Mouse (Mus musculus): ENCODE results near the gene Trim71. TPM values are rescaled to one million over a fixed set of nuclear protein-coding genes. Genes with fewer than 3 reads are reported as not detected.

The Trim71 gene
- polyA plus RNA-seq, 1 experiment from 2014 or later, result 1.00 TPM

GRCm38 (mm10) chr9:114518812-114519477 lies 45.2 kb downstream of the Trim71 start:
- ATAC-seq (replicated peaks; ENCODE audit: low FRiP score), result no peak
- no peak overlapping the region for H3K4me2 ChIP-seq
- H3K9ac ChIP-seq, result no peak overlapping the region

GRCm38 (mm10) chr9:114517924-114518497 lies 46.2 kb downstream of the Trim71 start:
- 76% methylated on average over 13 of the region's 13 CpGs for WGBS
- Histone ChIP-seq H3K36me3 (peaks cover 24% of the 10 kb centered on the region), H3K4me2 (no peak overlapping the region), H3K9me3 (replicated peaks) (peaks cover 11% of the 10 kb centered on the region), H3K4me1 (peaks cover 17% of the 10 kb centered on the region; the same call in 1 of the 2 replicates), H3K9ac (no peak overlapping the region), H3K27ac (no peak overlapping the region), H3K27me3 (no peaks in the 10 kb centered on the region), H3K4me3 (replicated peaks) (no peak overlapping the region)
- no peak for ATAC-seq (replicated peaks; ENCODE audit: low FRiP score)

More at GRCm38 (mm10) chr9:114518812-114519477, 45.2 kb downstream of the Trim71 start:
- Histone ChIP-seq H3K4me3 (replicated peaks) (no peak overlapping the region), H3K9me3 (replicated peaks) (peaks cover 1% of the 10 kb centered on the region; the same call in 1 of the 2 replicates), H3K27ac (no peak overlapping the region), H3K36me3 (peaks cover 14% of the 10 kb centered on the region), H3K4me1 (peaks cover 17% of the 10 kb centered on the region; the same call in 1 of the 2 replicates), H3K27me3 (no peaks in the 10 kb centered on the region)
- WGBS, result 55% methylated on average over 9 of the region's 9 CpGs

GRCm38 (mm10) chr9:114515364-114515763 lies 48.8 kb downstream of the Trim71 start, which contains the start of gene C130032M10Rik:
Gene C130032M10Rik, plus strand, starts transcription at chr9:114515697.
- no peak for ATAC-seq (replicated peaks; ENCODE audit: low FRiP score)
- Histone ChIP-seq H3K36me3 (peaks cover 48% of the 10 kb centered on the region), H3K4me2 (no peak within 1 kb of the TSS), H3K27me3 (no peaks in the 10 kb centered on the region), H3K27ac (no peak within 1 kb of the TSS), H3K9me3 (replicated peaks) (peaks cover 24% of the 10 kb centered on the region), H3K9ac (no peak within 1 kb of the TSS), H3K4me3 (replicated peaks) (no peak within 1 kb of the TSS), H3K4me1 (peaks cover 17% of the 10 kb centered on the region; the same call in 1 of the 2 replicates)
- 72% methylated on average over 11 of the region's 11 CpGs for WGBS

- no peak overlapping the region for H3K9ac ChIP-seq
- WGBS, result 97% methylated on average over 21 of the region's 21 CpGs
- peaks cover 7% of the 10 kb centered on the region; the same call in 1 of the 2 replicates for H3K4me1 ChIP-seq
- H3K36me3 ChIP-seq, result peaks cover 69% of the 10 kb centered on the region
- H3K27ac ChIP-seq, result no peak overlapping the region
- no peak overlapping the region for H3K4me3 ChIP-seq (replicated peaks)
- H3K9me3 ChIP-seq (replicated peaks), result peaks cover 24% of the 10 kb centered on the region
- H3K4me2 ChIP-seq, result no peak overlapping the region
- ATAC-seq (replicated peaks; ENCODE audit: low FRiP score), result no peak
- no peaks in the 10 kb centered on the region for H3K27me3 ChIP-seq
These were observed 51.3 kb downstream of the Trim71 start for GRCm38 (mm10) chr9:114512831-114513230.

GRCm38 (mm10) chr9:114509785-114510184 lies 54.4 kb downstream of the Trim71 start:
- 98% methylated on average over 9 of the region's 9 CpGs for WGBS
- H3K27me3 ChIP-seq, result no peaks in the 10 kb centered on the region
- peaks cover 67% of the 10 kb centered on the region for H3K36me3 ChIP-seq

GRCm38 (mm10) chr9:114507421-114507820 lies 56.7 kb downstream of the Trim71 start:
- no peak overlapping the region for H3K27ac ChIP-seq
- no peak for ATAC-seq (replicated peaks; ENCODE audit: low FRiP score)
- H3K4me2 ChIP-seq, result no peak overlapping the region
- peaks cover 43% of the 10 kb centered on the region for H3K36me3 ChIP-seq
- H3K4me1 ChIP-seq, result no peaks in the 10 kb centered on the region
- no peak overlapping the region for H3K9ac ChIP-seq
- no peaks in the 10 kb centered on the region for H3K27me3 ChIP-seq
- no peak overlapping the region for H3K4me3 ChIP-seq (replicated peaks)
- WGBS, result 89% methylated on average over 9 of the region's 9 CpGs
- H3K9me3 ChIP-seq (replicated peaks), result peaks cover 7% of the 10 kb centered on the region

More at GRCm38 (mm10) chr9:114509785-114510184, 54.4 kb downstream of the Trim71 start:
- H3K9ac ChIP-seq, result no peak overlapping the region
- H3K27ac ChIP-seq, result no peak overlapping the region
- H3K4me1 ChIP-seq, result no peaks in the 10 kb centered on the region
- peaks cover 24% of the 10 kb centered on the region for H3K9me3 ChIP-seq (replicated peaks)
- no peak overlapping the region for H3K4me2 ChIP-seq
- no peak for ATAC-seq (replicated peaks; ENCODE audit: low FRiP score)
- H3K4me3 ChIP-seq (replicated peaks), result no peak overlapping the region

- ATAC-seq (replicated peaks; ENCODE audit: low FRiP score), result no peak
- 63% methylated on average over 4 of the region's 4 CpGs for WGBS
- no peak overlapping the region for H3K9ac ChIP-seq
These were observed 57.6 kb downstream of the Trim71 start for GRCm38 (mm10) chr9:114506564-114506963.

GRCm38 (mm10) chr9:114504816-114505215 lies 59.4 kb downstream of the Trim71 start, which contains the start of gene Ccr4:
Gene Ccr4, minus strand, starts transcription at chr9:114504916.
- 80% methylated on average over 9 of the region's 9 CpGs for WGBS
- Histone ChIP-seq H3K27me3 (peaks cover 1% of the 10 kb centered on the region; the same call in 1 of the 2 replicates), H3K36me3 (peaks cover 20% of the 10 kb centered on the region), H3K9ac (no peak within 1 kb of the TSS), H3K4me3 (replicated peaks) (no peak within 1 kb of the TSS), H3K9me3 (replicated peaks) (no peaks in the 10 kb centered on the region; the same call in 1 of the 2 replicates), H3K27ac (no peak within 1 kb of the TSS), H3K4me1 (peaks cover 4% of the 10 kb centered on the region), H3K4me2 (no peak within 1 kb of the TSS)
- ATAC-seq (replicated peaks; ENCODE audit: low FRiP score), result no peak

More at GRCm38 (mm10) chr9:114506564-114506963, 57.6 kb downstream of the Trim71 start:
- Histone ChIP-seq H3K9me3 (replicated peaks) (peaks cover 3% of the 10 kb centered on the region; the same call in 1 of the 2 replicates), H3K4me3 (replicated peaks) (no peak overlapping the region), H3K4me1 (no peaks in the 10 kb centered on the region), H3K4me2 (no peak overlapping the region), H3K27ac (no peak overlapping the region), H3K27me3 (no peaks in the 10 kb centered on the region), H3K36me3 (peaks cover 35% of the 10 kb centered on the region)

GRCm38 (mm10) chr9:114502711-114503427 lies 61.3 kb downstream of the Trim71 start:
- peaks cover 4% of the 10 kb centered on the region; the same call in 1 of the 2 replicates for H3K27me3 ChIP-seq
- WGBS, result 63% methylated on average over 15 of the region's 15 CpGs
- peak; percentile 44 for ATAC-seq (replicated peaks; ENCODE audit: low FRiP score)
- H3K9me3 ChIP-seq (replicated peaks), result no peaks in the 10 kb centered on the region
- H3K4me3 ChIP-seq (replicated peaks), result no peak overlapping the region
- H3K27ac ChIP-seq, result peak overlapping the region; percentile 43
- 0 out of 2 replicates have a peak, but pooled peaks cover 4% of the 10 kb centered on the region for H3K36me3 ChIP-seq
- H3K4me2 ChIP-seq, result no peak overlapping the region
- H3K4me1 ChIP-seq, result peaks cover 9% of the 10 kb centered on the region
- no peak overlapping the region for H3K9ac ChIP-seq

GRCm38 (mm10) chr9:114501913-114502312 lies 62.3 kb downstream of the Trim71 start:
- no peak overlapping the region for H3K27ac ChIP-seq
- no peaks in the 10 kb centered on the region for H3K36me3 ChIP-seq
- no peaks in the 10 kb centered on the region for H3K9me3 ChIP-seq (replicated peaks)
- H3K27me3 ChIP-seq, result peaks cover 4% of the 10 kb centered on the region; the same call in 1 of the 2 replicates
- WGBS, result 96% methylated on average over 11 of the region's 11 CpGs
- no peak overlapping the region for H3K9ac ChIP-seq
- H3K4me3 ChIP-seq (replicated peaks), result no peak overlapping the region
- H3K4me1 ChIP-seq, result peaks cover 9% of the 10 kb centered on the region
- ATAC-seq (replicated peaks; ENCODE audit: low FRiP score), result no peak
- H3K4me2 ChIP-seq, result no peak overlapping the region

- WGBS, result 93% methylated on average over 7 of the region's 7 CpGs
- H3K9ac ChIP-seq, result no peak overlapping the region
- no peak for ATAC-seq (replicated peaks; ENCODE audit: low FRiP score)
These were observed 63.1 kb downstream of the Trim71 start for GRCm38 (mm10) chr9:114501111-114501510.

More at GRCm38 (mm10) chr9:114501111-114501510, 63.1 kb downstream of the Trim71 start:
- Histone ChIP-seq H3K4me3 (replicated peaks) (no peak overlapping the region), H3K4me1 (peaks cover 9% of the 10 kb centered on the region), H3K27ac (no peak overlapping the region), H3K9me3 (replicated peaks) (no peaks in the 10 kb centered on the region), H3K4me2 (no peak overlapping the region), H3K27me3 (peaks cover 4% of the 10 kb centered on the region; the same call in 1 of the 2 replicates), H3K36me3 (no peaks in the 10 kb centered on the region)
